Mouse (Mus musculus) G1E (cell line): ENCODE results near the gene Pemt. TPM values are rescaled to one million over a fixed set of nuclear protein-coding genes. Genes with fewer than 3 reads are reported as not detected.

ENCODE experiments used
- ATAC-seq: 2 replicates; pipeline ENCODE4 v1.8.0; 2016; ENCODE audit warnings: mild to moderate bottlenecking; ENCODE audit not compliant: insufficient number of reproducible peaks, poor library complexity, low FRiP score, severe bottlenecking; ENCODE audit errors: extremely low read depth
- DNase-seq: peaks from one replicate; pipeline ENCODE4 v3.0.0; 2012; ENCODE audit warnings: low spot score
- H3K27me3 ChIP-seq: 2 replicates; pipeline ENCODE4 v1.6.1; 2012; ENCODE audit warnings: mild to moderate bottlenecking, low read length, inconsistent platforms; ENCODE audit not compliant: insufficient read depth
- H3K36me3 ChIP-seq: replicated peaks from 2 replicates; pipeline ENCODE3; 2012; ENCODE audit warnings: mild to moderate bottlenecking, inconsistent platforms
- H3K4me1 ChIP-seq: 2 replicates; pipeline ENCODE4 v1.6.1; 2012; ENCODE audit warnings: low read depth, low read length, inconsistent platforms, mixed read lengths; ENCODE audit not compliant: insufficient read depth
- H3K4me3 ChIP-seq: 2 replicates; pipeline ENCODE4 v1.5.1; 2012; ENCODE audit warnings: low read depth, mild to moderate bottlenecking, inconsistent platforms, low read length, moderate library complexity, mixed read lengths
- H3K9me3 ChIP-seq: replicated peaks from 2 replicates; pipeline ENCODE4 v1.6.1; 2012; ENCODE audit warnings: inconsistent platforms
- CTCF ChIP-seq: IDR thresholded peaks from 2 replicates; pipeline ENCODE4 v1.5.1; 2012; ENCODE audit warnings: low read depth, low read length, inconsistent platforms, mixed read lengths
- GATA1 ChIP-seq: IDR thresholded peaks from 2 replicates; pipeline ENCODE4 v1.6.1; 2012; ENCODE audit warnings: borderline replicate concordance, low read length, inconsistent platforms, mixed read lengths
- GATA2 ChIP-seq: IDR thresholded peaks from 2 replicates; pipeline ENCODE4 v1.6.1; 2012; ENCODE audit warnings: low read depth, low read length, inconsistent platforms, borderline replicate concordance
- POLR2AphosphoS5 ChIP-seq: IDR thresholded peaks from 2 replicates; pipeline ENCODE4 v1.6.1; 2012; ENCODE audit warnings: low read depth, low read length, inconsistent platforms; ENCODE audit not compliant: insufficient replicate concordance
- TAL1 ChIP-seq: conservative IDR thresholded peaks from 2 replicates; pipeline ENCODE4 v1.6.1; 2012; ENCODE audit warnings: low read depth, low read length, inconsistent platforms, mixed read lengths
- polyA plus RNA-seq: library from polyadenylated mRNA; stranded (reverse); fragments of >175 nt; gene quantifications from 2 replicates; pipeline ENCODE4 v1.2.3, GENCODE M21; 2012
- total RNA-seq, 2 experiments: library from RNA; stranded (forward) in 1 of 2; stranded (reverse) in 1 of 2; fragments of 200-1000 nt in 1 of 2; fragments of >200 nt in 1 of 2; fragmentation: Nextera tagmentation in 1 of 2; gene quantifications; 2 replicates each; pipeline ENCODE4 v1.2.3; 2014 to 2017

Gene Pemt
- total and polyA plus RNA-seq, 3 experiments, result 2.8 to 6.5 (median 3.8) TPM

DNA sequence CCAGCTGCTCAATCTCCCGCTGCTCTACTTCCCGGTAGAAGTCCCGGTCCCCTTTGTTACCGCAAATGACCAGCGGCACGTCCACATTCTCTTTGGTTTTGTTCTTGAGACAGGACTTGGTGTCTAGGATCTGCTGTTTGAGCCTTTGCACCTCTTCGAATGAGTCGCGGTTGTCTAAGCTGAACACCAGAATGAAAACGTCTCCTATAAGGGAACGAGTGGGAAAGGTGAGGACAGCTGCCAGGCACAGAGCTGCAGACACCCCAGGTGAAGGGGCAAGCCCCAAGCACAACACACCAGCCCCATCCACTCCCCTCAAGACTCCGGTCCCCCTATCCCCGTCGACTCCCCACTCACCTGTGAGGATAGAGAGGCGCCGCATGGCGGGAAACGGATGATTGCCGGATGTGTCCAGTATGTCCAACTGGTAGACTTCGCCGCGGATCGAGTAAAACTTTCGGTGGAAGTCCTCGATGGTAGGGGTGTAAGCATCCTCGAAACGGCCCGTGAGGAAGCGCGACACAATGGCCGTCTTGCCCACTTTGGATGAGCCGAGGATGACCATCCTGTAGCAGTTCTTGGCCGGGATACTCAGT lies 82.0 kb downstream of the Pemt start:
- no peak for DNase-seq

DNA sequence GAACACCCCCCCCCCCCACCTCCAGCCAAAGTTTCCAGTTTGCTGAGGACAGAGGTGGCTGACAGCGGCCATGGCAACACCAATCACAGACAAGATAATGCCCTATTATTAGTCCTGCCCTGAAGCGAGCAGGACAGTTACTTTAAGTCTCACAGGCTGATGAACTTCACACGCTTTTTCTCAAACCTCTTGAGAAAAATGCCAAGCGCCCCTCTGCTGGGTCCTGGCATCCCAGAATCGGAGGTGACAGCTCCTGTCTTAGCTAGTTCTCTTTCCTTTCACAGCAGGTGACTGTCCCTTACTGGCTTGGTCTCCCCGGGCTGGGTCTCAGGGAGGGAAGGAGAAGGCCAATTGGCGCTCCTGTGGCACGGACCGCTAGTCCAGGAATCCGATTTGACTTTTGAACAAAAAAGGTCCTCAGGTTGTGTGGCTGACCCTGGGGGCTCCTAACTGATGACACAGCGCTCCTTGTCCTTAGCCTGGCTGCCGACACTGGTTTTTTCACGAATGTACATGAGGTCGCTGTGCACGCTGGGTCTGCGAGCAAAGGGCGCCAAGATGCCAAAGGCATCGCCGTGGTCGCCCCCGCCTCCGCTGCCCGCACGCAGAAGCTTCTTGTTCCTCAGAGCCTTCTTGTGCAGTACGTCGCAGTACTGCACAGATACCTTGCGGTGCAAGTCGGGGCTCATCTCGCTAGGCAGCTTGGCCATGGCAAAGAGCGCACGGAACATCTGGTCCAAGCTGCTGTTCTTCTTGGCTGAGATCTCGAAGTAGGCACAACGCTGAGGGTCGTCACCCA lies 82.7 kb downstream of the Pemt start:
- Histone ChIP-seq H3K4me3 (peak overlapping the region; percentile 71; the same call in 1 of the 2 replicates), H3K9me3 (no peaks in the 10 kb centered on the region), H3K4me1 (peaks cover 38% of the 10 kb centered on the region), H3K27me3 (peaks cover 36% of the 10 kb centered on the region), H3K36me3 (peaks cover 53% of the 10 kb centered on the region)
- DNase-seq (no peak), ATAC-seq (no peak)
- no peak for TF ChIP-seq POLR2AphosphoS5
- TF ChIP-seq TAL1, result no peak
- no peak for TF ChIP-seq GATA2
- TF ChIP-seq GATA1, result no peak
- no peak for TF ChIP-seq CTCF

More for the DNA sequence above, 82.0 kb downstream of the Pemt start:
- peak overlapping the region; percentile 71 for H3K4me3 ChIP-seq
- H3K36me3 ChIP-seq, result peaks cover 47% of the 10 kb centered on the region
- ATAC-seq, result no peak
- no peaks in the 10 kb centered on the region for H3K9me3 ChIP-seq
- H3K27me3 ChIP-seq, result peaks cover 38% of the 10 kb centered on the region
- H3K4me1 ChIP-seq, result peaks cover 38% of the 10 kb centered on the region
- no peak for TF ChIP-seq GATA1
- TF ChIP-seq GATA2, result no peak
- TF ChIP-seq POLR2AphosphoS5, result no peak
- TF ChIP-seq TAL1, result no peak
- no peak for TF ChIP-seq CTCF

DNA sequence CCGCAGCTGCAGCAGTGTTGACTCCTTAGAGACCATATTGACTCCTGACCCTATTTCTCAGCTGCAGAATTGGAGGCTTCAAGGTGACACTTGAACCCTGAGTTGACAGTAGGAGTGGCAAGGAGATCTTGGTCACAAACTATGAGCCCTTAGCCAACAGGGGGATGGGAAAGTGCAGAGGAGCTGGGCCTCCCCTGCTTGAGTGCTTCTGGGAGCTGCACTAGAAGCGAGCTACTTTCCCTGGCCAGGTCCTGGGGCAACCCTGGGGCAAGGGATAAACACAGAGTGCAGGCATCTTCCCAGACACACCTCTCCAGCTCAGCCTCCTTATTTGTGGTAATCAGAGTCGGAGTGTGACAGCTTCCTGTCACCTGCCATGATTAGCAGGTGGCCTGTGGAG lies 83.7 kb downstream of the Pemt start:
- DNase-seq, result no peak
- peaks cover 38% of the 10 kb centered on the region for H3K4me1 ChIP-seq

DNA sequence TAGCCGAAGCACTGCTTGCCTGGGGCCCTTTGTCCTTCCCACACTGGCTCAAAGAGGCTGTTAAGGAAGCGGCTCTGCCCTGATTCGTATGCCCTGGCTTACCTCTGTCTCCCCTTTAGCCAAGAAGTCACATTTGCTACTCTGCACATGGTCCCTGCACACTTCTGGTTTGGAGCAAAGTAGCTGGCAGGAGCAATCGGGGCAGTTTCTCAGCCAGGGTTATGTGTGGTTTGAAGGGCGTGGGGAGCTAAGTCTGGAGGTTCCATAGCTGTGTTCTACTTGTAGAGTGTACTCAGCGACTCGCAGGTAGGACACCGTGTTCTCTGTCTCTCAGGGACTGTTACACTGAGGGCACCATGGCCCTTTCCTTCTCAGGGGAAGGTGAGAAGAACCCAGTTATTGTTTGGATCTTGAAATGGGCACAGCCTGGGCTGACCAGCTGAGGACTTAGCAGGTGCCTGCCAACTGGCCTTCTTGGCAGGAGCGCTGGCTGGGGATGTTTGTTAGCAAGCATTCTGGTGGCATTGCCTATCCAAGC lies 84.9 kb downstream of the Pemt start:
- Histone ChIP-seq H3K27me3 (peaks cover 19% of the 10 kb centered on the region), H3K4me3 (no peak overlapping the region), H3K9me3 (no peaks in the 10 kb centered on the region), H3K36me3 (peaks cover 72% of the 10 kb centered on the region), H3K4me1 (peaks cover 38% of the 10 kb centered on the region)
- TF ChIP-seq TAL1, result no peak
- no peak for TF ChIP-seq GATA1
- TF ChIP-seq CTCF, result no peak
- TF ChIP-seq GATA2, result no peak
- TF ChIP-seq POLR2AphosphoS5, result no peak
- ATAC-seq (no peak), DNase-seq (no peak)

More for the DNA sequence above, 83.7 kb downstream of the Pemt start:
- no peak for ATAC-seq
- Histone ChIP-seq H3K36me3 (peaks cover 61% of the 10 kb centered on the region), H3K27me3 (peaks cover 27% of the 10 kb centered on the region), H3K9me3 (no peaks in the 10 kb centered on the region), H3K4me3 (no peak overlapping the region)
- TF ChIP-seq TAL1 (no peak), GATA1 (no peak), GATA2 (no peak), POLR2AphosphoS5 (no peak), CTCF (no peak)

DNA sequence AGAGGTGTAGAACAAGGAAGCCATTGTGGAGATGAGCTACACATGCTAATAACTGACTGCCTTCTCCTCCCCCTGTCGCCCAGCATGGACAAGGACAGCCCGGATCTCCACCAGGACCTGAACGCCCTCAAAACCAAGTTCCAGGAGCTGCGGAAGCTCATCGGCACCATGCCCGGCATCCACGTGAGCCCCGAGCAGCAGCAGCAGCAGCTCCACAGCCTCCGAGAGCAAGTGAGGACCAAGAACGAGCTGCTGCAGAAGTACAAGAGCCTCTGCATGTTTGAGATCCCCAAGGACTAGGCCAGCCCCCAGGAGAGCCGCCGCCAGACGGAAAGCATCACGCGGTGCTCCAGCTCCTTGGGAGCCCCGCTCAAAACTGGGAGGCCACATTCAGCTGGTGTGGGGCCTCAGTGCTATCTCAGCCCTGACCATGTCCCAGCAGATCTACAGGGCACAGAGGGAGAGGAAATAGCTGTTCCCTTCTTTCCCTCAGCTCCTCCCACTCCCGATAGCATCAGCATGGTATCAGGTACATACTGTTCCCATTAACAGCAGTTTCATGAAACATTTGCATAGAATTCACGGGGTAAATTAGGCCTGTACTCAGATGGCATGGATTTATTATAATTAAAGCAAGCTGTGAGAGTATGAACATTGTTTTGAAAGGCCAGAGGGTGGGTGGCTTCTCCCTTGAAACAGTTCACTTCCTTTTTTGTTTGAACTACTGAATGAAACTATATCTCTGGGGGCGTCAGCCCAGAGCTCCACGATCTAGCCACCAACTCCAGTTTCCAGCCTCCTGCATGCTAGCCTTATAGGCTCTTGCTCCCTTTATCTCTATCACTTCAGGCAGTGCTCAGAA lies 85.6 kb downstream of the Pemt start:
- peaks cover 78% of the 10 kb centered on the region for H3K36me3 ChIP-seq
- H3K4me1 ChIP-seq, result peaks cover 30% of the 10 kb centered on the region
- DNase-seq (no peak), ATAC-seq (no peak)
- TF ChIP-seq CTCF (no peak), GATA2 (no peak), GATA1 (no peak), TAL1 (no peak), POLR2AphosphoS5 (no peak)
- H3K9me3 ChIP-seq, result no peaks in the 10 kb centered on the region
- H3K27me3 ChIP-seq, result peaks cover 12% of the 10 kb centered on the region; the same call in 1 of the 2 replicates
- H3K4me3 ChIP-seq, result no peak overlapping the region

DNA sequence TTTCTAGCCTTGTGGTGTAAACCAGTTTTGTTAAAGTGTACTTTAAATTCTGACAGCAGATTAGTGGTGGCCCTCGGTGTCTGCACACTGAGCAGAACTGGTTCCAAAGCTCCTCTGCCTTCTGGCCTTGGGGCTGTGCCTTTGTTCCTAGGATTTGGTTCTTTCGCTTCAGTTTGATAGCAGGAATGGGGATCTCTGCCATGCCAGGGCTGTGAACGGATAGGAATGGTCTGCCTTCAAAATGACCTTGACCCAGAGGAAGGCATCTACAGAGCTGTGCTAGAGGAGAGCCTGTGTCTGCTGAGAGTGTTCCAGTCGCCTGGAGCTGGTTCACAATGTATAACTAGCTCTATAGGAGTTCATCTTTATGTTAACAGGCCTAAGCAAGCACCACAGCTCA lies 86.8 kb downstream of the Pemt start:
- Histone ChIP-seq H3K9me3 (no peaks in the 10 kb centered on the region), H3K4me1 (peaks cover 18% of the 10 kb centered on the region), H3K36me3 (peaks cover 90% of the 10 kb centered on the region), H3K4me3 (no peak overlapping the region), H3K27me3 (peaks cover 10% of the 10 kb centered on the region; the same call in 1 of the 2 replicates)
- ATAC-seq (no peak), DNase-seq (no peak)
- TF ChIP-seq GATA1, result no peak
- no peak for TF ChIP-seq CTCF
- no peak for TF ChIP-seq GATA2
- no peak for TF ChIP-seq POLR2AphosphoS5
- no peak for TF ChIP-seq TAL1
